Mouse (Mus musculus) ES-Bruce4 (cell line): Measurements from ENCODE around the gene Hsd17b12. TPM values are rescaled to one million over a fixed set of nuclear protein-coding genes. Genes with fewer than 3 reads are reported as not detected.
A peak's percentile ranks its signal among the peaks of the same experiment; 100 is the strongest.

Experiments used
- H3K27ac ChIP-seq: 2 replicates; pipeline ENCODE4 v1.5.1; 2012; ENCODE audit warnings: low read length, inconsistent platforms; ENCODE audit not compliant: insufficient read depth
- H3K27me3 ChIP-seq: 2 replicates; pipeline ENCODE4 v1.6.1; 2012; ENCODE audit warnings: mild to moderate bottlenecking, low read length, inconsistent platforms; ENCODE audit not compliant: control insufficient read depth, poor library complexity, insufficient read depth, severe bottlenecking
- H3K36me3 ChIP-seq: 2 replicates; pipeline ENCODE4 v1.6.1; 2012; ENCODE audit warnings: inconsistent platforms, mild to moderate bottlenecking, low read length, moderate library complexity; ENCODE audit not compliant: control insufficient read depth, poor library complexity, insufficient read depth, severe bottlenecking
- H3K4me1 ChIP-seq: one replicate; pipeline ENCODE4 v1.8.1; 2011; ENCODE audit warnings: low read length; ENCODE audit not compliant: control insufficient read depth, insufficient read depth
- H3K4me3 ChIP-seq: 2 replicates; pipeline ENCODE4 v1.5.1; 2011; ENCODE audit warnings: low read depth, mild to moderate bottlenecking, low read length
- H3K9ac ChIP-seq: 2 replicates; pipeline ENCODE4 v1.6.1; 2012; ENCODE audit warnings: low read depth, mild to moderate bottlenecking, inconsistent platforms; ENCODE audit not compliant: poor library complexity, severe bottlenecking
- H3K9me3 ChIP-seq: replicated peaks from 2 replicates; pipeline ENCODE4 v1.6.1; 2012; ENCODE audit warnings: mild to moderate bottlenecking, low read length, inconsistent platforms; ENCODE audit not compliant: control insufficient read depth, poor library complexity, insufficient read depth, severe bottlenecking
- CTCF ChIP-seq: IDR thresholded peaks from one replicate; pipeline ENCODE4 v1.8.1; 2011; ENCODE audit warnings: low read depth, low read length
- EP300 ChIP-seq: IDR thresholded peaks from 2 replicates; pipeline ENCODE4 v1.6.1; 2011; ENCODE audit warnings: low read depth, low read length; ENCODE audit not compliant: insufficient read depth
- POLR2A ChIP-seq: IDR thresholded peaks from one replicate; pipeline ENCODE4 v1.8.1; 2011; ENCODE audit warnings: low read length; ENCODE audit not compliant: insufficient read depth
- polyA plus RNA-seq: library from polyadenylated mRNA; stranded (reverse); fragments of >200 nt; gene quantifications from 2 replicates; pipeline ENCODE4 v1.2.4, GENCODE M21; 2011; ENCODE audit warnings: low read depth; ENCODE audit not compliant: missing spikeins, insufficient read depth, insufficient read length

Hsd17b12 gene
- polyA plus RNA-seq, 1 experiment, result 101 TPM

DNA sequence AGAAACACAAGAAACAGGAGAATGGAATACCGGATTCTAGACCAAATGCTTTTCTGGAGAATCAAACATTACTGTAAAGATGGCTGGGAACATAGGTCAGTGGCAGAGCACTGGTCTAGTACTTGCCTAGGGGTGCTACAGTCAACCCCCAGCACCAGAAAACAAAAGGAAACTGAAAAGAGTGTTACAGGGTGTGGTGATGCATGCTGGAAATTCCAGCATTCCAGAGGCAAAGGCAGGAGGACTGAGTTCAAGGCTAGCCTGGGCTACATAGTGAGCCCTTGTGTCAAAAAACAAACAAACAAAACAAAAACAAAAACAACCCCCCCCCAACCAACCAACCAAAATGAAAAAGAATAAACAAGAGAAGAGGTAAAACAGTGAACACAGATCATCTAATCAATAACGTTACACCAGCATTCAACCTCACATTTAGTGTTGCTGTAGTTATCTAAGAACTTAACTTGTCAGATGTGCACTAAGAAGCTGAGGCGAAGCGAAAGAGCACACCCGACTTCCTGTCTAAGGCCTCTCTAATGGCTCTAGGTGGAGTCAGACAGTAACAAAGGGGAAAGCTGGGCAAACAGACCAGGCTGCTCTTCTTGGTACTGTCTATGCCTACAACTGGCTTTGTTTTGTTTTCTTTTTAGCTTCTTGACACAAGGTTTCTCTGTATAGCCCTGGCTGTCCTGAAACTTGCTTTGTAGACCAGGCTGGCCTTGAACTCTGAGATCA, 117.2 kb downstream of the Hsd17b12 start:
- H3K4me1 ChIP-seq, result peaks cover 5% of the 10 kb centered on the region
- peaks cover 7% of the 10 kb centered on the region for H3K36me3 ChIP-seq
- H3K9ac ChIP-seq, result no peak overlapping the region
- no peaks in the 10 kb centered on the region for H3K9me3 ChIP-seq
- peak overlapping the region; percentile 79 for H3K27ac ChIP-seq
- H3K27me3 ChIP-seq, result no peaks in the 10 kb centered on the region
- TF ChIP-seq POLR2A (no peak), CTCF (no peak), EP300 (peak; percentile 42; the same call in 1 of the 2 replicates)
- no peak overlapping the region for H3K4me3 ChIP-seq

DNA sequence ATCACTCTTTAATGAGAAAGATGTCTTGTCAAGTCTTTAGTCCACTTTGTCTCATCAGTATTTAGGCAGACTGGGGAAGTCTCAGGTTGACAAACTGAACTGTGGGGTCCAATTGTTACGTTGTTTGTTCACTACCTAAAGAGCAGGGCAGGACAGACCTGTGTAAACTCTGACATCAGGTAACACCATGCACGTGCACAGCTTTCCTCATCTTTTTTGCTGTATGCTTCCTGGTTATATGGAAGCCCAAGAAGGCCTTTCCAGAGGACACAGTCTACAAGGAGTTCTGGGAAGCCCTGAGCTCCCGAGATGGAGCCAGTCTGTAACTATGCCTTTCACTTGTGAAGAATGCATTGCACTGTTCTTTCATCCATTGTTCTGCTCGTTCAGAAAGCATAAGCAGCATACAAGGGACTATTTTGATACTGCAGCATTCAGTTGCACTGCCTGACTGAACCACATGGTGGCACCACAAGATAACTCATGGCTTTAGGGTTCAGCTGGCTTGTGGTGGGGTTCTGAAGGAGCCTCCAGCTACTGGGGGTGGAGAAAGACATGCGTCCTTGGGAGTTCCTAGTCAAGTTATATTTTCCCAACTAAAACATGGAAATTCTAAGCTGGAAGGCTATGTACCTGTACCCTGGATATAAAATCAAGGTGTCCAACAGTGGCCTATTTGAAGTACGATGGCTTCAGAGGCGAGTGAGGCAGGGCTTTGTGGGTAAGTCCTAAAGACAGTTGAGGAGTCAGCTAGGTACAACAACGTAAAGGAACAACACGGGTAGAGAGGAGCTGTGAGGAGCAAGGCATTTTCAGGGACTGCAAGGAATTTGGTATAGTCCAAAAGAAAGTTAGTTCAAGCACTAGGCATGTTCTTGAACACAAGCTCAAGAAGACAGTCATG, 122.1 kb downstream of the Hsd17b12 start:
- H3K27me3 ChIP-seq, result no peaks in the 10 kb centered on the region
- peaks cover 15% of the 10 kb centered on the region for H3K36me3 ChIP-seq
- no peak overlapping the region for H3K9ac ChIP-seq
- no peaks in the 10 kb centered on the region for H3K9me3 ChIP-seq
- TF ChIP-seq POLR2A (no peak), CTCF (peak; percentile 42), EP300 (no peak)
- H3K4me1 ChIP-seq, result no peaks in the 10 kb centered on the region
- H3K27ac ChIP-seq, result no peak overlapping the region
- H3K4me3 ChIP-seq, result no peak overlapping the region

DNA sequence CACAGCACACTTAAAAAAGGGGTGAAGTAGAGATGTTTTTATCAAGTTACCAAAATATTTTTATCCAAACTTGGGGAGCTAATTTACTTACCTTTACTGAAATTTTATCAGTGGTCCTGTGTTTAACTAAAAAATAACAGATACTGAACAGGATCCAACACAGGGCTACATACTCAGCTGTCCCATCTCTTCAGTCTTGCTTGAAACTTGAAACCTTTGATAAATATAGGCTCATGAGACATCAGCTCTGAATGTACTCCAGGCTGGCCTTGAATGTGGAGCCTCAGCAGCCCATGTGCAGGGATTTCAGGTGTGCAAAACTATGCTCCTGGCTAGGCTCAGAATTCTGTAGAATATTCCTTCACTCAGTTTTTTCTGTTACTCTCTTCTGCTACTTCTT, 127.2 kb downstream of the Hsd17b12 start:
- peaks cover 12% of the 10 kb centered on the region for H3K36me3 ChIP-seq
- H3K4me1 ChIP-seq, result no peaks in the 10 kb centered on the region
- H3K27ac ChIP-seq, result no peak overlapping the region
- no peak overlapping the region for H3K9ac ChIP-seq
- no peaks in the 10 kb centered on the region for H3K27me3 ChIP-seq
- TF ChIP-seq EP300, result no peak
- TF ChIP-seq POLR2A, result no peak
- no peak for TF ChIP-seq CTCF
- H3K9me3 ChIP-seq, result no peaks in the 10 kb centered on the region
- H3K4me3 ChIP-seq, result no peak overlapping the region

DNA sequence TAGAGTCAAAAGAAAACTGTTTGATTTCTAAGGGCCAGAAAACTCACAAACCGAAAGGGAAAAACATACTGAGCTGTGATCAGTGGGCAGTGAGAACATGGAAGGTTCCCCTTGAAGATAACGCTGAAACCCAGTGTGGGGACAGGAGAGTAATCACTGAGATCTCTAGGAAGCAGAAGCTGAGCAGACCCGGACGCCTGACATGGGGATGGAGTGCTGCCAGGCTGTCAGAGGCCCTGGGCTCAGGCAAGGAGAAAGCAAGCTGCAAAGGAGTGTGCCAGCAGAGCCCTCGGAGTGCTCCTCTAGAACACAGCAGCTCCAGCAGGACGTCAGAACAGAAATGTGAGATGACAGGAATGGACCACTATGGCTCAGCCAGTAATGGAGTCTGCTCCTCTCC, 133.1 kb downstream of the Hsd17b12 start:
- no peak overlapping the region for H3K27ac ChIP-seq
- H3K9me3 ChIP-seq, result no peaks in the 10 kb centered on the region
- no peak overlapping the region for H3K4me3 ChIP-seq
- H3K9ac ChIP-seq, result no peak overlapping the region
- no peaks in the 10 kb centered on the region for H3K36me3 ChIP-seq
- TF ChIP-seq CTCF (no peak), EP300 (no peak), POLR2A (no peak)
- no peaks in the 10 kb centered on the region for H3K27me3 ChIP-seq
- no peaks in the 10 kb centered on the region for H3K4me1 ChIP-seq

DNA sequence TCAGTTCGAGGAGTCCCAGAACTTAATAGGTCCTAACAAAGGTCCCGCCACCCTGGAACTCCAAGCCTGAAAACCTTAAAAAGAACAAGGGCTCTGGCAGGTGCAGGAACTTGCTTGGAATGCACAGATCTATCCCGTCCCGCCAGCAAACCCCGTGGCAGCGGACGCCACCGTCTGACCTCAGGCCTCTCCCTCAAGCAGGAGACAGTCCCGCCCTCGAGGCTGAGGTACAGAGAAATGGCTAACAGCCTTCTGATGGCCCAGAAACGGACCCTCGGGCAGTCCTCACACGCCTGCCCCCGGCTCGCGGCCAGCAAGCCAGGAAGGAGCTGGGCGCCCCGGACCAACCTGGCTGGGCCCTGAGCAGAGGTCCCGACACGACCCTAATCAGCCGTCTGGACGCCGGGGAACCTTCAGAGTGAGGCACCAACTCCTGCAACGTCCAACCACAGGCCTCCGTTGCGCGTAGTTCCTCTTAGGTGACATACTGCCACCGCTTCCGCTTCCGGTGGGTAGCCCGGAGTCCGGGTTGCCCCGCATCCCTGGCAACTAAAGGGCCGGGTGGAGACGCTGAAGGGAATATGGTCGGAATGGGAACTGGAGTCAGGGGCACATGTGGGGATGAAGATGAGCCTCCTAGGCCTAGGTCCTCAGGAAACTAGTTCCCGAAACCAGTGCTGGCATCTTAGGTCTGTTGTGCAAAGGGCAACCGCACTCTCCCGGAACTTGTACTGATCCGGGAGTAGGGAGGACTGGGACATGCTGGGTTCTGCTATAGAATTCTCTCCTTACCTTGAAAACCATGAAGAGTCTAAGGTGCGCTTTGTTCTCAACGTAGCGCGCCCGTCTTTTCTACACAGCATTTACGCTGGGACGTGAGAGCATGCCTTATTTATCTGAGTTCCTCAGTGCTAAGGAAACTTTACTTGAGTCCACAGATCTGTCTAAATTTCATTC, 147.2 kb downstream of the Hsd17b12 start, which contains the start of gene Alkbh3:
Gene Alkbh3, minus strand, starts transcription at position 473 of the 957 bp plus-strand sequence.
- Histone ChIP-seq H3K4me1 (no peaks in the 10 kb centered on the region), H3K4me3 (peak within 1 kb of the TSS; percentile 94), H3K27me3 (no peaks in the 10 kb centered on the region), H3K9ac (peak within 1 kb of the TSS; percentile 67), H3K36me3 (peaks cover 5% of the 10 kb centered on the region), H3K27ac (no peak within 1 kb of the TSS), H3K9me3 (no peaks in the 10 kb centered on the region; the same call in 1 of the 2 replicates)
- TF ChIP-seq EP300, result peak; percentile 47; the same call in 1 of the 2 replicates
- TF ChIP-seq CTCF, result no peak
